Mouse (Mus musculus) layer of hippocampus, adult 9-10 months (tissue): ENCODE data around the gene Ttll2.
"Not testable (repeated sequence)": the region's sequence is repeated elsewhere in the genome, so short reads cannot be mapped to it uniquely, and the experiment has no call there.

Source experiments
- DNase-seq: peaks from one replicate; pipeline ENCODE4 v3.0.0; 2022; ENCODE audit warnings: low spot score

The Ttll2 gene

DNA sequence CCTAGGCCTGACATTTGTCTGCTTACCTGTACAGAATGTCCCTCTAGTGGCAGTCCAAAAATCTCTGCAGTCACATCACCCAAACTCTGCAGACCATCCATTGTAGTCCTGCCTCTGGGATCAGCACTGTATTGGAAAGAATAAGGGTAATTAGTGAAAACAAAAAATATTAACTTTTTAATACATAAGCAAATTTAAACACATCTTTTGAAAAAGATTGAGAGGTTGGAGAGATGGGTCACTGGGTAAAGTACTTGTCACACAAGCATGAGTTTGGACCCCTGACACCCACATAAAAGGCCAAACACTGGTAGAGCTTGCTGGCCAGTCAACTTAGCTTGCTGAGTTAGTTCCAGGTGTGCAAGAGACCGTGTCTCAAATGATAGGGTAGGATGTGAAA lies at the start of gene Ttll2:
TSS of gene Ttll2 (minus strand) at position 101 of the 400 bp plus-strand sequence.
- not testable (repeated sequence) for DNase-seq

DNA sequence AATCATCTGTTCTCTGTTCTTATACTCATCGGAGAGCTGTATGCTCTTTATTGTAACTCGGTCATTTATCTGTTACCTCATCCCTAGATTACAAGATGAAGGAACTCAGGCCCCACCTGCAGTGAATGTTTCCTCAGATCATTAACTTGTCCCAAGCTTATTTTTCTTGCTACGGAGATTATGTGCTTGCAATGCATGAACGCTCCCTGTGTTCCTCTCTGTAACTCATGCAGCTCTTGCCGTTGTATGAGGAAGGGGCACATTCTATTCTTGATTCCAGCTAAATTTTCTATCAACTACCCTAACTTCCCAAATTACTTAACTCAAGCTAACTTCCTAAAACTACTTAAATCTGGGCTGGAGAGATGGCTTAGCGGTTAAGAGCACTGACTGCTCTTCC lies 47.3 kb upstream of the Ttll2 start:
- not testable (repeated sequence) for DNase-seq

DNA sequence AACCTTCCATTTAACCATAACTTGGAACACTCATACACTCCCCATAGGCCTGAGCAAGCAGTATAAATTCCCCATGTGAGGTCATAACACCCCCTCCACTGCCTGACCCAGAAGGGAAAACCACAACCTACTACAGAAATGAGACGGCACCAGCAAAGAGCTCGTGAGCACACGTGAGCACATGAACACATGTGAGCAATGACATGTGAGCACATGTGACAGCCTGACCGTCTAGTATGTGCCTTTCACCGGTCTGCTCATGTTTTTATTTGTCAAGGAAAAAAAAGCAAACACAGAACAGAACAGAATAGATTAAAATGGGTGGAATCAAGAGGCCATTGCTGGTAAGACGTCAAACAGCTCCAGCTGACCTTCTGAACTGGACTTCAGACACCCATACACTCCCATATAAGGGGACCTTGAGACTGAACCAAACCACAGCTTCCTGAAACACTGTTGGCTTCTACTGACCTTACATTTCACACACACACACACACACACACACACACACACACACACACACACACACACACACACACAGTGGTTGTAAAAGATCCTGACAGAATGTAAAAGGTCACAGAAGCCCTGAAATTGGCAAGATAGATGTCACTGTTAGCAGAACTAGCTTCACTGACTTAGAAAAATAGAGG lies 45.8 kb upstream of the Ttll2 start:
- DNase-seq: not testable (repeated sequence)

DNA sequence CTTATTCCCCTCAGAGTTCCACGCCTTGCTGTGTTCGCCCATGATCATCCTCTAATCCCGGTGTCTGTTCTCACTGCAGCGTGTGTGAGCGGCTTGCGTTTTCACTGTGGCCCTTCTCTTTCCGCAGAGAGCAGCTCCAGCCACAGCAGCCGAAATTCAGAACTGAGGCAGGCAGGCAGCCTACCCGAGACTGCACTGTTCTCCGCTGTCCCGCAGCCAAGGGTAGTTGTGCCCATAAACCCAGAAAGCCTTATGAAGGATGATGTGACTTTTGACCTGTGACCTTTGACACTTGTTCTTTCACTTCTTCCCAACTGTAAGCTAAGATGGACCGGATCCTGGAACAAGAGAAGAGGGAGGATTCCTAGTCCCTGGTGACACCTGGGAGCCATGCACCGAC lies 44.6 kb upstream of the Ttll2 start:
- DNase-seq: not testable (repeated sequence)

DNA sequence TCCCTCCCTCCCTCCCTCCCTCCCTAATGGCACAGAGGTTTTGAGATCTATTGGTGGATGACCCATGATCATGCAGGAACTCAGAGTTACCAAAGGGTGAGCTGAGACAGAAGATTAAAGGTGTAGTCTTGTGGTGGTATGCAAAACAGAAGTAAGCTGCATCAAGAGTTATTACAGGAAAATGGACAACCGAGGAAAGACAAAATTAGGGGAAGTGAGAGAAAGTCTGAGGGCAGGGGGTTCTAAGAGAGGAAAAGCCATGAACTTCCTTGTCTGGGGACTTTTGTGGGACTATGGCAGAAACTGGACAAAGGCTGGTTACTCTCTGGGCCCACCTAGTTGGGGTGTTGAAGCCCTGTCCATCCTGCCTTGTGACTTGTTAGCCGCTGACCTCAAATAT lies 43.8 kb upstream of the Ttll2 start:
- DNase-seq: not testable (repeated sequence)

DNA sequence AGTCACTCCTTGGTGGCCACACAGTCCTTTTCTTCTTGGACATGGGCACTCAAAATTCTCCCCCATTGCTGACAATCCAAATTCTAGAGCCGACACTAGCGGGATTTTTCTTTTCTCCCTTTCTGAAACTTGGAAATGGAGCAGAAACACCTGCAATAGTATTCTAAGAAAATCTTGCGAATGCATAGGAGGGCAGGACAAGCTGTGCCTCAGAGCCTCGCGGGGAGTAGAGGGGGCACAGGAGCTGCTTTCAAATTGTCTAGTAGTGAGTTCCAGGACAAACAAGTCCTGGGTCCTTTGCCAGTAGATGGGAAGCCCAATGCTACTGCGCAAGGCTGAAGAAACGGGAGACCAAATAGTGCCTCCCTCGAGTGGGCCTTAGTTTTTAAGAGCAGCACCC lies 43.2 kb upstream of the Ttll2 start:
- DNase-seq: not testable (repeated sequence)

DNA sequence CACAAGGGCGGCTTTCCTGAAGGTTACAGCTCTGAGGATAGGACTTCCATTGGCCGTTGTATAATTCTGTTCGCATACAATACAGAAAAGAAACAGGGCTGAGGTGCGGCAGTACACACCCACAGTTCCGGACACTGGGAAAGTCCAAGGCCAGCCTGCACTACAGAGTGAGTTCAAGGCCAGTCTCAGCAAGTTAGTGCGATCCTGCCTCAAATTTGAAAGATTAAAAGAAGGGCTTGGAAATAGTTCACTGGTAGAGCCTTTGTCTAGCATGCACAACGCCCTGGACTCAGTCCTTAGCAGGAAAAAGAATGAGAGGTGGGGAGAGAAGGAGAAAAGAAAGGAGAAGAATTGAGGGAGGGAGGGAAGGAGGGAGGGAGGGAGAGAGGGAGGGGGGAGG lies 42.6 kb upstream of the Ttll2 start:
- DNase-seq: not testable (repeated sequence)

DNA sequence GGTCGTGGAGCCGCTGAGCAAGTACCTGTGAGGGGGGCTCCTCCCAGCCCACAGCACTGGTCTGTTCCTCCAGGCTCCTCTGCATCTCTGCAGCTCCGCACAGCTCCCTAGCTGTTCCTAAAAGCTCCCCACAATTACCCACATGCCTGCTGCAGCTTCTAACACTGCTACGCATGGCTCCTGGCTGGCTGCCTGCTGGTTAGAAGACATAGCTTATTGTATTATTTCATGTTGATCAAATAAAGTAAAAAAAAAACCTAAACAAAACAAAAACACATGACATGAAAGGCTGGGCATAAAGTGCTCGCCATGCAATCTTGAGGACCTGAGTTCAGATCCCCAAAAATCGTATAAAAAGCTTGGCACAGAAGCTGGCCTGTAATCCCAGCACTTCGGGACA lies 37.4 kb upstream of the Ttll2 start:
- not testable (repeated sequence) for DNase-seq

DNA sequence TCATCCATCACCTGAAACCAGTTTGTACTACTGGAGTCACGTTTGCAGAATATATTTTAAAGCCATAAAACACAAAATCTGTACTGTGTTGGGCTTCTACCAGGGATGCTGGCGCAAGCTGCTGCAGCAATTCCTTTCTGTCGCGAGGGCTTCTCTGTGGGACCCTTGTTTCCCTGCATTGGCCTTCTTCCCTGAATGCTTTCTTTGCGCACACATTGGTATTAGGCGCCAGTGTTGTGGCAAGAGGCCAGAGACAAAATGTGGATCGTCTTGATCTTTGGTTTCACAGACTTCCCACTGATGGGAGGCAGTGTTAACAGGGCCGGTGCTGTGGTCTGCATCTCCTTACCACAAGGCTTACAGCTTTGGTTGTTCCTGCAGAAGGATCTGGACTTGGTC lies 36.5 kb upstream of the Ttll2 start:
- not testable (repeated sequence) for DNase-seq

DNA sequence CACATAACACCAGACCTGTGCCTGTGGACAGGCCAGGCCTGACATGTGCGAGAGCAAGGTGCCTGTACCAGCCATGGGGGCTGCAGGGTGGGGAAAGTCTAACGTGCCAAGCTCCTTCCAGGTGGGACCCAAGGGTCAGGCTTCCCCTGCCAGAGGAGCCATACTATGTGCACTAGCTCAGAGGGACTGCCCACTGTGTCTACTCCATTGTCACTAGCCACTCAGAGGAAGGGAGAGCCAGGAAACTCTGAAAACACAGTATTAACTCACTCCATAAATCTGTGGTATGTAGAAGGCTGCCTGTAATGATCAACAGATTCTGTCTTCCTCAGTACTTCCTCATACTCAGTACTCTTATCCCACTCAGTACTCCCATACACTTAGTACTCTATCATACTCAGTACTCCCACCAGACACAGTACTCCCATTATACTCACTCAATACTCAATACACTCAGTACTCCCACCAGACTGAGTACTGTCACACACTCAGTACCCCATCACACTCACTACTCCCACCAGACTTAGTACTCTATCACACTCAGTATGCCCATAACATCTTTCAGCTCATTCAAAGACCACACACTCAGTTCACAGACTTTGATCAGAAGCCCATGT lies 36.0 kb upstream of the Ttll2 start:
- not testable (repeated sequence) for DNase-seq

DNA sequence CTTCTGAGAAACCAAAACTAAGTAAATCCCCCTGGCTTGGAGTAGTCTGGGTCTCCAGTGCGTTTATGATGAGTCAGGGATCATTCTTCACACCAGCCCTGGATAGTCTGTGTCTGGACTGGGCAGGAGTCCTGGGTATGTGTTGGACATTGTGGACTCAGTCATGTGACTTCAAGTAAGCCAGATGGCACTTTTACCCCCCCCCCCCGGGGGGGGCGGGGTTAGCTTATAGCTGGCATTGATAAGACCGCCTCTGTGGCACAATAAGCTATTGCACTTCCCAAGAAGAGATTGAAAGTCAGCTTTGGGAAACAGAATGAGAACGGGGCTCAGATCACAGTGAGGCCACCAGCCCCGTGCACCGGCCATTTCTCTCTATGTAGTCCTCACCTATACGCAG lies 33.5 kb upstream of the Ttll2 start:
- DNase-seq: not testable (repeated sequence)

DNA sequence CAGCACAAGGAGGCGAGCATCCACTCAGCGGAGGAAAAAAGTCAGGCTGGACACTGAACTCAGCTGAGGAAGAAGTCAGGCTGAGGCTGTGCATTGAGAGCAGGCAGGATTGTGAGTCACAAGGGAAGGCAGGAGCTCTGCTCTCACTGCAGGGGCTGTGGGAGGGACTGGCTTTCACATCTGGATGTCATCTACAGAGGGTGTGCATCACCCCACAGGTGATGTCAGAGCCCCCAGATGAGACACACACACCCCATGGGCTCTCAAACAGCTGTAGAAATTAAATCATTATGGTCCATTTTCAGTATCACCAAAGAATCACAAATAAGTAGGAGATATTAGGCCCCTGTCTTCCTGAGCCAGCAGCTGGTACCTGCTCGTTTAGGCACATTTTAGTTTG lies 32.9 kb upstream of the Ttll2 start, which contains the start of gene Unc93a2:
TSS of gene Unc93a2 (minus strand) at position 101 of the 400 bp plus-strand sequence.
- DNase-seq: not testable (repeated sequence)

DNA sequence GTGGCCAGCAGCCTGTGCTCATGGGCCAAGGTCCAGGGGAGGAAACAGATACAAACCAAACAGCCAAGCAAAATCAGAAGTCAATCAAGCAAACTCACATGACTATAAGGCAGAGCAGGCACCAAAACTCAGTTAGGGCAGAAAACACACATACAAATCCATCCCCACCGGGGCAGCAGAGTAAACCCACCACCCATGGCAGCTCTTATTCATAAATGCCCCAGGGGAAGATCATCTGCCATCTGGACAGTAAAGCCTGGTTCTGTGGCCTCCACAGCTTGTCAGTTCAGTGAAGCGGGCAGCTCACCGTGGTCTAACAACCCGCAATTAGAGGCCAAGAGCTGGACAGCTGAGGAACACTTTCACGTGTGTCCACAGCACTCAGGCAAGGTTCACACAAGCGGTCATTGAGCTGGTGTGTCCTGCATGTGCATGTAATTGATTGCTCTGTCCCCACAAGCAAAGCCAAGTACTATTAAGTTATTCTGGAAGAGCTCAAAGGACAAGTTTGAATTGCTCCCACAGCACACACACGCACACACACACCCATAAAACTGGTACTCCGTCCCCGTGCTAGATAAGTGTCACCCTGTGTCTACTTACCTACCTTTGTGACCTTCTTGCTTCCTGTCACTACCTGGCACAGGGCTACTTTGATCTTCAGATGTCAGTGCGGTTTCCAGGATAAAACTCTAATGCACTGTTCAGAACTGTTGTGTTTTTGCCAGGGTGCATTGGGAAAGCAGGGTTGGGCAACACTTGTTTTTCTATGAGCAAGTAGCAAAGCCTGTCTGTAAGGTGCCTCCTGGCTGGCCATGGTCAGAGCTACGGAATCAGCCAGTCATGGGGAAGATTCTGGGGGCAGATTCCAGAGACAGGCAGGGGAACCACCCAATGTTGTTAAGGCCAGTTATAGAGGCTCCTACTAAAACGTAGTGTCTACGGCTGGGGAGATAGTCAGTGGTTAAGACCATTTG lies 31.0 kb upstream of the Ttll2 start:
- not testable (repeated sequence) for DNase-seq

DNA sequence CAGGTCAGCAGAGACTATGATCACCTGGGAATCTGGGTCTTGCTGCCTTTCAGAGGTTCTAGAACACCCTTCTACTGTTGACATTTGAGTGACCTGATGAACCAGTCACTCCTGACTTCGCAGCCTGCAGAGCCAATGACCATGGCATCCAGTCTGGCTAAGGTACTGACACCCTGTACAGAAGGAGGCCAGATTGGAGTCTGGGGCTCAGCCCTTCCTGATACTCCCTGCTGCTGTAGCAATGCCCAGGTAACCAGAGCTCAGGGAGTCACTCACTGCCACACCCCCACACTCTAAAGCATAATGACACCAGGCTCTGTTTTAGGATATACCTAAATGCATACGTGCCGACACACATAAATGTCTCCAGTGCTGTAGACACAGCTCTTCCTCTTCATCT lies 30.2 kb upstream of the Ttll2 start:
- not testable (repeated sequence) for DNase-seq

DNA sequence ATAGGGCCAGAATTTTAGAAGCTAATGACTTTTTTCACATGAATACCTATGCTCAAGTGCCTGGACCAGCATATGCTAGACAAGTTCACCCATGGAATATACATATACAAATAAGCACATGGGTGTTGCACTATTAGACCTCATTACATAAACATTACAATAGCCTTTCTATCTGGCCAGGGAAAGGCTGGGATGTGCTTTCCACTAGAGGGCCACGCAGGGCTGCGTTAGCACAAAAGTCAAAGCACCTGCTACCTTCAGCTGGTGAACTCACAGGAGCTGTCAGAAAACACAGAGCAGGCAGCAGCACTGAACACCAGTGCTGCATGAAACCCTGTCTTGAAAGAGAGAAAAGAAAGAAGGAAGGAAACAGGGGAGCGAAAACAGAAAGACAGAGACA lies 25.4 kb upstream of the Ttll2 start:
- not testable (repeated sequence) for DNase-seq

DNA sequence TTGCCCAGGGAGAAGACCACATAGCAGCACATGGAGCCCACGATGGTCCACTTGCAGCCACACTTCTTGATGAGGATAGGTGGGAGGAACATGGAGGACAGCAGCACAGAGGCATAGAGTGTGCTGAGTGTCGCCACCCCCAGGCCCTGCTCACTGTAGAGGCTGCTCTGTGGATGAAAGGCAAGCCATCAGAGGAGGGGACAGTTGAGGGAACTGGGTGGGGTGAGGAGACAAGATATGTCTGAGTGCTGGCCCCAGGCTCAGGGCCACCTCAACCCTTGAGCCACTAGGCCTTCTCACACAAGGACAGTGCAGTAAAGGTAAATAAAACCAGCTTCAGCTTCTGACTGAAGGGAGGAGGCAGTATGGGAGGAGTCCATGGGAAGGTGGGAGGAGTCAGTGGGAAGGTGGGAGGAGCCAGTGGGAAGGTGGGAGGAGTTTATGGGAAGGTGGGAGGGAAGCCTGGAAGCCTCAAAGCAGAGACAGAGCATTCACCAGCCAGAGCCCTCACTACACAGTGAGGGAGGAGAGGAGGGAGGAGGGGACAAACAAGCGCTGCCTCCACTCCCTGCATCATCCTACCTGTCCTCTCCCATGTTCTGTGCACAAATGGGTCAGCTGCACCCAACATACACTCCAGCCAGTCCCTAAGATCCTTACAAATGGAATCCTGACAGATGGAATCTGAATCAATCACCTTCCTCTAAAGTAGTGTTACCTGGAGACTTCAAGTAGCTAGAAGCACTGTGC lies 24.6 kb upstream of the Ttll2 start:
- DNase-seq: not testable (repeated sequence)

DNA sequence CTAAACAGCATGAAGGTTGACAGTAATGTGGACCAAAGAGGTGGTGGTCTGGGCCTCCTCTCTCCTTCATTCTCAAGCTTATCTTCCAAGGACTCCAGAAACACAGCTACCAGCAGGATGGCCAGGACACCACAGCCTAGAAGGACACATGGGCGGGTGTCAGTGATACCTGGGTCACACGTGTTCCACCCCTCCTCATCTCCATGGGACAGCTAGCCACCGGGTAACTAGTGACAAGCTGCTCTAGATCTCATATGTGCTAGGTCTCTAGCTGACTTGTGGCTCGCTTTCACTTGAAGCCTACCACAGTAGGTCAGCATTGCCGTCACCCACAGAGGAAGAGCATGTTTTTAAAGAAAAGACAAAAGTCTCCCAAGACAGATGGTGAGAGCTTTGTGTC lies 19.4 kb upstream of the Ttll2 start, which contains the start of gene Gm49630:
TSS of gene Gm49630 (minus strand) at position 101 of the 400 bp plus-strand sequence.
- DNase-seq: not testable (repeated sequence)

DNA sequence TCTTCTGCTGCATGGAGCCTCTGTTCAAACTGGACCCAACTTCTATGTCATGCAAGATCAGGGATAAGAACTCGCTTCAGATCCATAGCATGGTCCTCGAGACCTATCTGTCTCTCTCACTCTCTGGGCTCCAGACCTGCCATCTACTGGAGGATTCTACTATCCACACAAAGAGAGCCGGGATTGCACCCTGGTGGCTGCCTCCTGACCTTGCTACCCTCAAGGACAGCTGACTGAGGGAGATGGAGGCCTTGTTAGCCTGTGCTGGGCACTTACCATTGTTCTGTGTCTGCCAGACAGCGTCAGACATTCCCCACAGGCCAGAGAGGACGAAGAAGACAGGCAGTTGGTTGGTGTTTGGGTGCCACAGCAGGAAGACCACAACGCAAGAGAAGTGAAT lies 16.9 kb upstream of the Ttll2 start:
- not testable (repeated sequence) for DNase-seq

DNA sequence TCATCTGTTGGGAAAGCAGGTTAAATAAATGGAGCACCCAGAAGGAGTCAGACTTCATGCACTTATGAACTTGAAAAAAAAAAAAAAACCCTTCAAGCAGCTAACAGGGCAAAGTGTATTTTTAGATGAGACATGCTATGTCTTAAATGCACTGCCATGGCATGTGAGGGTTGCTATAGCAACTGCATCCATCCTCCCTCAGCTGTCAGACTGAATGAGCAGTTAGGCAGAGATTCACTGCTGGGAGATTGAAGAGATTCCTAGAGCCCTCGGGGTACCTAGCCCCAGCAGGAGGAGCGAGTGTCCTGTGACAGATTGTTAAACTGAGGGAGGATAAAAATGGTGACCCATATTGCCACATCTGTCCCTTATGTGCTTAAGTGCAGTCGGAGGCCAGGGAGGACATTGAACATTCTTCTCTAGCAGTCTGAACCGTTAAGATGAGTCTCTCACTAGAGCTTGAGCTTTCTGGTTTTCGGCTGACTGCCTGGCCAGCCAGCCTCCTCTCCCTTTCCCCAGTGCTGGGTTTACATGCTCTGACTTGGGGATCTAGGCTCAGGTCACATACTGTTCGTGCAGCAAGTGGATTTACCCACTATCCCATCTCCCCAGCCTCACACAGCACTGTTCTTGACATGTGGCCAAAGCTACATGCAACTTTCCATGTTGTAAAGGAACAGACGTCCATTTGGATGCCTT lies 14.3 kb upstream of the Ttll2 start:
- DNase-seq: not testable (repeated sequence)

DNA sequence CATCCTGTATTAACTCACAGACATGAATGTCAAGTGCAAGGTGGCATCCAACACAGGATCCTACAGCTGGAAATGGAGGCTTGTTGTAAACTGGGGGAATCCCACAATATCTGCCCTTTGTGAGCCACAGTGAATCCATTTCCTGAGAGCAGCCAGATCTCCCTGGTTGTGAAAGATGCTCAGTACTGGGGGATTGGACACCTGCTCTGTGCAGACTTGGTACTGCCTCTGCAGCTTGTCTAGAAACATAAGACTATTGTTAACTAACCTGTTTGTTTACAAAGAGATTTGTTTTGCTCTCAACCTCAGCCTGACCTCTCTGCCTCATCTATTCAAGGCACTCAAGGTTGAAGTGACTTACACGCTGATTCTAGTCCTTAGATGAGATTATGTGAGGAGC lies 13.8 kb upstream of the Ttll2 start:
- not testable (repeated sequence) for DNase-seq

DNA sequence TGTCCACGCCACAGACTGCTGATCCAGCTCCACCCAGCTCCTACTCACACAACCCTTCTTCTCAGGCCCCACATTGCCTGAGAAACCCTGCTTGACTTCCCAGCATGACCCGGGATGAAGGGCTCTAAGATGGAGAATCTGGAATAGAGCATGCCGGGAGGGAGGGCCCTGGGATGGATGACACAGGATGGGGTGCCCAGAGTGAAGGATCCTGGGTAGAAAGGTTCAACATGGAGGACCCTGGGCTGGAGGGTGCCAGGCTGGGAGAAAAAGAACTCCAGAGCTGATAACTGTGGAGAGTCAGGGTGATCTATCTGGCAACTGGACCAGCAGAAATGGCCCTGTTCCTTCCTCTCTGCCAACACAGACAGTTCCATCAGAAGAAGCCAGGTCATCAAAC lies 13.1 kb upstream of the Ttll2 start:
- DNase-seq: not testable (repeated sequence)
